Mouse (Mus musculus) olfactory bulb, adult 2 months (tissue): ENCODE data around the gene Samd4b.

Experiments
- CTCF ChIP-seq: fragments of 200-500 bp; IDR thresholded peaks from 2 replicates; pipeline ENCODE4 v1.5.1; 2012; ENCODE audit warnings: low read depth, mild to moderate bottlenecking, low read length, moderate library complexity; ENCODE audit not compliant: insufficient read depth
- POLR2A ChIP-seq: fragments of 200-500 bp; IDR thresholded peaks from 2 replicates; pipeline ENCODE4 v1.6.1; 2012; ENCODE audit warnings: mild to moderate bottlenecking, low read depth, low read length, moderate library complexity; ENCODE audit not compliant: insufficient read depth

GRCm38 (mm10) chr7:28441776-28442485, 156.0 kb downstream of the Samd4b start:
- TF ChIP-seq CTCF = no peak
- TF ChIP-seq POLR2A = no peak
